Mouse (Mus musculus) olfactory bulb, adult 2 months (tissue): ENCODE measurements around the gene Eea1. TPM values are rescaled to one million over a fixed set of nuclear protein-coding genes. Genes with fewer than 3 reads are reported as not detected.

Source experiments
- H3K27ac ChIP-seq: fragments of 200-500 bp; 2 replicates; pipeline ENCODE4 v1.5.1; 2012; ENCODE audit warnings: low read depth, low read length; ENCODE audit not compliant: insufficient read depth
- H3K4me1 ChIP-seq: fragments of 200-500 bp; 2 replicates; pipeline ENCODE4 v1.6.1; 2012; ENCODE audit warnings: low read length; ENCODE audit not compliant: control insufficient read depth, insufficient read depth
- H3K4me3 ChIP-seq: fragments of 200-500 bp; 2 replicates; pipeline ENCODE4 v1.5.1; 2012; ENCODE audit warnings: mild to moderate bottlenecking, low read depth, low read length, moderate library complexity; ENCODE audit not compliant: insufficient read depth
- CTCF ChIP-seq: fragments of 200-500 bp; IDR thresholded peaks from 2 replicates; pipeline ENCODE4 v1.5.1; 2012; ENCODE audit warnings: low read depth, mild to moderate bottlenecking, low read length, moderate library complexity; ENCODE audit not compliant: insufficient read depth
- POLR2A ChIP-seq: fragments of 200-500 bp; IDR thresholded peaks from 2 replicates; pipeline ENCODE4 v1.6.1; 2012; ENCODE audit warnings: mild to moderate bottlenecking, low read depth, low read length, moderate library complexity; ENCODE audit not compliant: insufficient read depth
- WGBS: fragments of 180-500 bp; shearing (Covaris S2); methylation state at CpG from one replicate; pipeline ENCODE4 v1.1.7; 2018; 5-methylcytosine and 5-hydroxymethylcytosine counted together
- polyA plus RNA-seq: library from polyadenylated mRNA; stranded (reverse); fragments of >200 nt; gene quantifications from 2 replicates; pipeline ENCODE4 v1.2.4, GENCODE M21; 2012; ENCODE audit warnings: low replicate concordance; ENCODE audit not compliant: missing spikeins, insufficient read depth, insufficient read length

Eea1 gene
- not detected in 2 replicates for polyA plus RNA-seq

GRCm38 (mm10) chr10:95940046-95940900 is at the start of gene Eea1:
TSS of gene Eea1 (plus strand) at chr10:95940650.
- Histone ChIP-seq H3K4me1 (no peaks in the 10 kb centered on the region), H3K4me3 (peak within 1 kb of the TSS; percentile 77), H3K27ac (peak within 1 kb of the TSS; percentile 22; the same call in 1 of the 2 replicates)
- peak; percentile 54; the same call in 1 of the 2 replicates for TF ChIP-seq POLR2A
- no peak for TF ChIP-seq CTCF
- under 1% methylated on average over 58 of the region's 59 CpGs for WGBS

GRCm38 (mm10) chr10:95891214-95891960 is 49.1 kb upstream of the Eea1 start:
- Histone ChIP-seq H3K27ac (no peak overlapping the region), H3K4me3 (no peak overlapping the region), H3K4me1 (peaks cover 4% of the 10 kb centered on the region; the same call in 1 of the 2 replicates)
- 89% methylated on average over 7 of the region's 7 CpGs for WGBS
- TF ChIP-seq POLR2A (no peak), CTCF (no peak)

- Histone ChIP-seq H3K27ac (no peak overlapping the region), H3K4me3 (no peak overlapping the region), H3K4me1 (peaks cover 4% of the 10 kb centered on the region; the same call in 1 of the 2 replicates)
- TF ChIP-seq CTCF (no peak), POLR2A (no peak)
- WGBS: 83% methylated on average over 9 of the region's 9 CpGs
These were observed 48.3 kb upstream of the Eea1 start for GRCm38 (mm10) chr10:95892132-95892531.

GRCm38 (mm10) chr10:95893291-95893932 is 47.0 kb upstream of the Eea1 start:
- TF ChIP-seq CTCF (no peak), POLR2A (no peak)
- H3K27ac ChIP-seq: no peak overlapping the region
- H3K4me3 ChIP-seq: no peak overlapping the region
- peaks cover 4% of the 10 kb centered on the region; the same call in 1 of the 2 replicates for H3K4me1 ChIP-seq
- WGBS: 91% methylated on average over 14 of the region's 14 CpGs

GRCm38 (mm10) chr10:95894036-95894855 is 46.2 kb upstream of the Eea1 start:
- Histone ChIP-seq H3K4me1 (peaks cover 4% of the 10 kb centered on the region; the same call in 1 of the 2 replicates), H3K27ac (no peak overlapping the region), H3K4me3 (peak overlapping the region; percentile 35)
- WGBS: 25% methylated on average over 17 of the region's 17 CpGs
- TF ChIP-seq POLR2A (no peak), CTCF (no peak)

GRCm38 (mm10) chr10:95894856-95895386 is 45.5 kb upstream of the Eea1 start:
- Histone ChIP-seq H3K4me1 (peaks cover 4% of the 10 kb centered on the region; the same call in 1 of the 2 replicates), H3K27ac (no peak overlapping the region), H3K4me3 (no peak overlapping the region)
- 42% methylated on average over 10 of the region's 10 CpGs for WGBS
- TF ChIP-seq POLR2A (no peak), CTCF (no peak)

GRCm38 (mm10) chr10:95898471-95899154 is 41.8 kb upstream of the Eea1 start:
- H3K4me1 ChIP-seq: peaks cover 4% of the 10 kb centered on the region; the same call in 1 of the 2 replicates
- TF ChIP-seq CTCF: no peak
- TF ChIP-seq POLR2A: no peak
- 63% methylated on average over 5 of the region's 5 CpGs for WGBS
- no peak overlapping the region for H3K4me3 ChIP-seq
- no peak overlapping the region for H3K27ac ChIP-seq
